Mouse (Mus musculus): Measurements from ENCODE around the gene Hipk2. TPM values are rescaled to one million over a fixed set of nuclear protein-coding genes. Genes with fewer than 3 reads are reported as not detected.

The Hipk2 gene
- polyA plus RNA-seq, 1 experiment from 2014 or later = 7.1 TPM

GRCm38 (mm10) chr6:38755961-38756360 lies 120.0 kb downstream of the Hipk2 start:
- no peak for DNase-seq (ENCODE audit: low spot score)

GRCm38 (mm10) chr6:38755188-38755587 lies 120.8 kb downstream of the Hipk2 start:
- DNase-seq (ENCODE audit: low spot score) = no peak

- DNase-seq (ENCODE audit: low spot score) = no peak
Measured at GRCm38 (mm10) chr6:38753729-38754128, 122.2 kb downstream of the Hipk2 start.

- no peak for DNase-seq (ENCODE audit: low spot score)
Measured at GRCm38 (mm10) chr6:38753025-38753424, 122.9 kb downstream of the Hipk2 start.

- no peak for DNase-seq (ENCODE audit: low spot score)
Measured at GRCm38 (mm10) chr6:38752495-38752894, 123.5 kb downstream of the Hipk2 start.

- no peak for DNase-seq (ENCODE audit: low spot score)
Measured at GRCm38 (mm10) chr6:38748037-38748436, 127.9 kb downstream of the Hipk2 start.

- no peak for DNase-seq (ENCODE audit: low spot score)
Measured at GRCm38 (mm10) chr6:38743351-38743750, 132.6 kb downstream of the Hipk2 start.

GRCm38 (mm10) chr6:38742441-38742840 lies 133.5 kb downstream of the Hipk2 start:
- no peak for DNase-seq (ENCODE audit: low spot score)

- DNase-seq (ENCODE audit: low spot score) = no peak
Measured at GRCm38 (mm10) chr6:38741024-38741423, 134.9 kb downstream of the Hipk2 start.

GRCm38 (mm10) chr6:38739266-38739665 lies 136.7 kb downstream of the Hipk2 start:
- DNase-seq (ENCODE audit: low spot score) = no peak

- DNase-seq (ENCODE audit: low spot score) = no peak
Measured at GRCm38 (mm10) chr6:38737763-38738162, 138.2 kb downstream of the Hipk2 start.

GRCm38 (mm10) chr6:38736240-38736639 lies 139.7 kb downstream of the Hipk2 start:
- DNase-seq (ENCODE audit: low spot score) = peak; percentile 68

- DNase-seq (ENCODE audit: low spot score) = no peak
Measured at GRCm38 (mm10) chr6:38732681-38733080, 143.3 kb downstream of the Hipk2 start.

- no peak for DNase-seq (ENCODE audit: low spot score)
Measured at GRCm38 (mm10) chr6:38730169-38731146, 145.5 kb downstream of the Hipk2 start.

- DNase-seq (ENCODE audit: low spot score) = no peak
Measured at GRCm38 (mm10) chr6:38725515-38725914, 150.4 kb downstream of the Hipk2 start.

GRCm38 (mm10) chr6:38721361-38721760 lies 154.6 kb downstream of the Hipk2 start:
- DNase-seq (ENCODE audit: low spot score) = no peak

GRCm38 (mm10) chr6:38719229-38719628 lies 156.7 kb downstream of the Hipk2 start:
- DNase-seq (ENCODE audit: low spot score) = no peak

- DNase-seq (ENCODE audit: low spot score) = no peak
Measured at GRCm38 (mm10) chr6:38718625-38719024, 157.3 kb downstream of the Hipk2 start.

- no peak for DNase-seq (ENCODE audit: low spot score)
Measured at GRCm38 (mm10) chr6:38715881-38716280, 160.1 kb downstream of the Hipk2 start.

- no peak for DNase-seq (ENCODE audit: low spot score)
Measured at GRCm38 (mm10) chr6:38713957-38714898, 161.7 kb downstream of the Hipk2 start.

- no peak for DNase-seq (ENCODE audit: low spot score)
Measured at GRCm38 (mm10) chr6:38710449-38710848, 165.5 kb downstream of the Hipk2 start.
